Mouse (Mus musculus) thymus, adult 18-20 months (tissue): Measurements from ENCODE around the gene Dlg2.

Experiments
- DNase-seq, 2 experiments: peaks; one replicate each; pipeline ENCODE4 v3.0.0; 2022; ENCODE audit warnings: mixed read lengths in 2 of 2

The Dlg2 gene

GRCm38 (mm10) chr7:91790949-91791564 lies 1314.6 kb downstream of the Dlg2 start:
- DNase-seq, result no peak

GRCm38 (mm10) chr7:91806632-91807031 lies 1330.2 kb downstream of the Dlg2 start:
- no peak for DNase-seq

- no peak for DNase-seq
Measured at GRCm38 (mm10) chr7:91810774-91811173, 1334.3 kb downstream of the Dlg2 start.

GRCm38 (mm10) chr7:91818004-91818403 lies 1341.5 kb downstream of the Dlg2 start:
- DNase-seq, result no peak

GRCm38 (mm10) chr7:91832207-91832606 lies 1355.7 kb downstream of the Dlg2 start:
- DNase-seq, result no peak

- DNase-seq, result no peak
Measured at GRCm38 (mm10) chr7:91845723-91846122, 1369.3 kb downstream of the Dlg2 start.

- DNase-seq, result no peak
Measured at GRCm38 (mm10) chr7:91849364-91849763, 1372.9 kb downstream of the Dlg2 start.

GRCm38 (mm10) chr7:91853653-91854052 lies 1377.2 kb downstream of the Dlg2 start:
- no peak for DNase-seq

- DNase-seq, result no peak
Measured at GRCm38 (mm10) chr7:91856931-91857330, 1380.5 kb downstream of the Dlg2 start.

GRCm38 (mm10) chr7:91862806-91863531 lies 1386.5 kb downstream of the Dlg2 start:
- no peak for DNase-seq

GRCm38 (mm10) chr7:91868919-91869318 lies 1392.4 kb downstream of the Dlg2 start:
- no peak for DNase-seq

GRCm38 (mm10) chr7:91876831-91877230 lies 1400.4 kb downstream of the Dlg2 start:
- DNase-seq, result no peak

- no peak for DNase-seq
Measured at GRCm38 (mm10) chr7:91877804-91878203, 1401.3 kb downstream of the Dlg2 start.

- DNase-seq, result no peak
Measured at GRCm38 (mm10) chr7:91886336-91886735, 1409.9 kb downstream of the Dlg2 start.

- no peak for DNase-seq
Measured at GRCm38 (mm10) chr7:91893991-91894390, 1417.5 kb downstream of the Dlg2 start.

- DNase-seq, result no peak
Measured at GRCm38 (mm10) chr7:91896935-91897334, 1420.5 kb downstream of the Dlg2 start.

- no peak for DNase-seq
Measured at GRCm38 (mm10) chr7:91897509-91897908, 1421.0 kb downstream of the Dlg2 start.

GRCm38 (mm10) chr7:91902503-91902902 lies 1426.0 kb downstream of the Dlg2 start:
- no peak for DNase-seq

GRCm38 (mm10) chr7:91916809-91917208 lies 1440.3 kb downstream of the Dlg2 start:
- no peak for DNase-seq

GRCm38 (mm10) chr7:91919099-91919498 lies 1442.6 kb downstream of the Dlg2 start:
- DNase-seq, result no peak

GRCm38 (mm10) chr7:91919738-91920137 lies 1443.3 kb downstream of the Dlg2 start:
- no peak for DNase-seq

GRCm38 (mm10) chr7:91934881-91935597 lies 1458.6 kb downstream of the Dlg2 start:
- no peak for DNase-seq

GRCm38 (mm10) chr7:91936193-91936592 lies 1459.7 kb downstream of the Dlg2 start:
- DNase-seq, result no peak

GRCm38 (mm10) chr7:91943224-91943623 lies 1466.8 kb downstream of the Dlg2 start:
- no peak for DNase-seq
